Mouse (Mus musculus): ENCODE results near the gene Prp2. TPM values are rescaled to one million over a fixed set of nuclear protein-coding genes. Genes with fewer than 3 reads are reported as not detected.
"Not testable (repeated sequence)": the region's sequence is repeated elsewhere in the genome, so short reads cannot be mapped to it uniquely, and the experiment has no call there.

Gene Prp2
- polyA plus RNA-seq (2015; fragmentation: Nextera tagmentation; extraction: Ambion mirVana): not detected in 2 replicates

DNA sequence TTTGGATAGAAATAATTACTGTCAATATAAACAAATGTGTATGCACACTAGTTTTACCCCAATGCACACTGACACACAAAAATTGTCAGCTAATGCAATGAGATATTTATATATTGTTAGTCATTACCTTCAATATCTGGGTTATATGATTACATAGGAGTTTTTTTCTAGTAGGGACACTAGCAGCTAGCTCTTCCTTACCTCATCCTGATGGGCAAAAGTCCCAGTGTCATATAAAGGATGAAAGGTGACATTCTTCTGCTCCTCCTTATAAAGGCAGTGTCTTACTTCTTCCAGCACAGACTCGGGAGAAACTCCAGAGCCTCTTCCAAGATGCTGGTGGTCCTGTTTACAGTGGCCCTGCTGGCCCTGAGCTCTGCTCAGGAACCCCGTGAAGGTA is at the start of gene Prp2:
Gene Prp2, plus strand, starts transcription at position 301 of the 400 bp plus-strand sequence.
- H3K4me1 ChIP-seq; H3K27me3 ChIP-seq (replicated peaks); H3K36me3 ChIP-seq; H3K9ac ChIP-seq; H3K27ac ChIP-seq; H3K4me2 ChIP-seq; H3K4me3 ChIP-seq (replicated peaks); ATAC-seq (ENCODE audit: insufficient read depth, low FRiP score, low read depth); H3K9me3 ChIP-seq: not testable (repeated sequence)
- WGBS: 64% methylated on average over 2 of the region's 2 CpGs

DNA sequence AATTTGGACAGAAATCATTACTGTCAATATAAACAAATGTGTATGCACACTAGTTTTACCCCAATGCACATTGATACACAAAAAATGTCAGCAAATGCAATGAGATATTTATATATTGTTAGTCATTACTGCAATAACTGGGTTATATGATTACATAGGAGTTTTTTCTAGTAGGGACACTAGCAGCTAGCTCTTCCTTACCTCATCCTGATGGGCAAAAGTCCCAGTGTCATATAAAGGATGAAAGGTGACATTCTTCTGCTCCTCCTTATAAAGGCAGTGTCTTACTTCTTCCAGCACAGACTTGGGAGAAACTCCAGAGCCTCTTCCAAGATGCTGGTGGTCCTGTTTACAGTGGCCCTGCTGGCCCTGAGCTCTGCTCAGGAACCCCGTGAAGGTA is 26.2 kb upstream of the Prp2 start, which contains the start of gene Prh1:
Gene Prh1, plus strand, starts transcription at position 301 of the 400 bp plus-strand sequence.
- H3K4me2 ChIP-seq; H3K9ac ChIP-seq; H3K9me3 ChIP-seq; H3K4me3 ChIP-seq (replicated peaks); H3K4me1 ChIP-seq; H3K27ac ChIP-seq; H3K27me3 ChIP-seq (replicated peaks); ATAC-seq (ENCODE audit: insufficient read depth, low FRiP score, low read depth); H3K36me3 ChIP-seq: not testable (repeated sequence)
- WGBS: 70% methylated on average over 1 of the region's 1 CpGs

- Histone ChIP-seq H3K9me3 (no peaks in the 10 kb centered on the region), H3K4me1 (no peaks in the 10 kb centered on the region), H3K9ac (no peak overlapping the region), H3K27me3 (replicated peaks) (no peaks in the 10 kb centered on the region), H3K4me3 (replicated peaks) (no peak overlapping the region), H3K4me2 (no peak overlapping the region), H3K36me3 (no peaks in the 10 kb centered on the region), H3K27ac (no peak overlapping the region)
- ATAC-seq (ENCODE audit: insufficient read depth, low FRiP score, low read depth): no peak
Measured at GRCm38 (mm10) chr6:132649399-132649798, 53.7 kb downstream of the Prp2 start.

Other genes starting within 250 kb of the Prp2 start
- gene Gm8882, start 231.8 kb upstream of the Prp2 start, polyA plus RNA-seq (2015; fragmentation: Nextera tagmentation; extraction: Ambion mirVana): not detected in 2 replicates
- not detected in 2 replicates for gene Prh1, start 26.1 kb upstream of the Prp2 start, polyA plus RNA-seq (2015; fragmentation: Nextera tagmentation; extraction: Ambion mirVana)
- not detected in 2 replicates for gene A630073D07Rik, start 55.6 kb downstream of the Prp2 start, polyA plus RNA-seq (2015; fragmentation: Nextera tagmentation; extraction: Ambion mirVana)
- gene Tas2r120, start 61.0 kb downstream of the Prp2 start, polyA plus RNA-seq (2015; fragmentation: Nextera tagmentation; extraction: Ambion mirVana): not detected in 2 replicates
- not detected in 2 replicates for gene Tas2r121, start 105.1 kb downstream of the Prp2 start, polyA plus RNA-seq (2015; fragmentation: Nextera tagmentation; extraction: Ambion mirVana)
- not detected in 2 replicates for gene Tas2r122, start 116.0 kb downstream of the Prp2 start, polyA plus RNA-seq (2015; fragmentation: Nextera tagmentation; extraction: Ambion mirVana)
- not detected in 2 replicates for gene Tas2r115, start 142.1 kb downstream of the Prp2 start, polyA plus RNA-seq (2015; fragmentation: Nextera tagmentation; extraction: Ambion mirVana)
- not detected in 2 replicates for gene Tas2r124, start 158.8 kb downstream of the Prp2 start, polyA plus RNA-seq (2015; fragmentation: Nextera tagmentation; extraction: Ambion mirVana)
- gene Tas2r102, start 166.2 kb downstream of the Prp2 start, polyA plus RNA-seq (2015; fragmentation: Nextera tagmentation; extraction: Ambion mirVana): not detected in 2 replicates
- not detected in 2 replicates for gene Tas2r136, start 182.2 kb downstream of the Prp2 start, polyA plus RNA-seq (2015; fragmentation: Nextera tagmentation; extraction: Ambion mirVana)
- not detected in 2 replicates for gene Tas2r117, start 206.9 kb downstream of the Prp2 start, polyA plus RNA-seq (2015; fragmentation: Nextera tagmentation; extraction: Ambion mirVana)

All from stomach, embryonic 15.5 days (tissue).